Comparison of ENCODE assay signal across 8 mouse cellular contexts in the genomic region with DNA sequence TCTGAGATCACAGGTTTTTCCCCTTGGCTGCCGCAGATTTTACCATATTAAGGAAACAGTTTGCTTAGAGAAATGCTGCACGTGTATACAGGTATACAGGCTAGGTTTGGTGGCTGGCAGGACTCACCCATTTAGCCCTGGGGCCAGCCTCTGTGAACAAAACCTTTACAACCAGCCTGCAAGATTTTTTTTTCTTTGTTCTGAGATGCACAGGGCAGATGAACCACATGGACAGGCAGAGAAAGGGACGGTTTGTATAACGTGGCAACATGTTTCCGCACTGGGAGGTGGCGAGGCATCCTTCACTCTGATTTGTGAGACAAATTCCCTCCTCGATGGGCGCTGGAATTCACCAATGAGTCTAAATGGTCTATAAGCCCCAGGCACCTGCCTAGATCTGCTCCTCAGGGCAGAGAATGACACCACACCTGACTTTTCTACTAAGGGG.
DNase-seq lines count a peak whose midpoint lies in the region; ATAC-seq and TF ChIP-seq lines count a peak whose summit lies in the region.

No protein-coding gene starts in this region.

- no peak overlapping the region for H3K4me2 ChIP-seq in hindbrain, embryonic 11.5 days (replicated peaks; ENCODE audit: low read depth, low read length)
- peak overlapping the region; percentile 62 for H3K4me2 ChIP-seq in intestine, postnatal 0 days (replicated peaks; ENCODE audit: low read depth)
- peak overlapping the region; percentile 40; the same call in 1 of the 2 replicates for H3K4me2 ChIP-seq in midbrain, embryonic 13.5 days (replicated peaks)

- H3K27me3 ChIP-seq in hindbrain, embryonic 10.5 days (ENCODE audit: insufficient read depth, poor library complexity, severe bottlenecking) = no peaks in the 10 kb centered on the region
- H3K27me3 ChIP-seq in hindbrain, embryonic 11.5 days (ENCODE audit: control insufficient read depth, insufficient read depth, low read length) = no peaks in the 10 kb centered on the region
- H3K27me3 ChIP-seq in forebrain, embryonic 10.5 days (ENCODE audit: poor library complexity, severe bottlenecking) = no peaks in the 10 kb centered on the region
- H3K27me3 ChIP-seq in intestine, postnatal 0 days (replicated peaks; ENCODE audit: control insufficient read depth, insufficient read depth, low read length) = no peaks in the 10 kb centered on the region
- no peaks in the 10 kb centered on the region for H3K27me3 ChIP-seq in midbrain, embryonic 13.5 days

- H3K27ac ChIP-seq in hindbrain, embryonic 10.5 days = peak overlapping the region; percentile 17
- H3K27ac ChIP-seq in hindbrain, embryonic 11.5 days (ENCODE audit: low read depth, low read length) = no peak overlapping the region
- H3K27ac ChIP-seq in forebrain, embryonic 10.5 days = peak overlapping the region; percentile 69; the same call in 1 of the 2 replicates
- H3K27ac ChIP-seq in intestine, postnatal 0 days (ENCODE audit: low read depth, low read length) = no peak overlapping the region
- H3K27ac ChIP-seq in midbrain, embryonic 13.5 days = no peak overlapping the region

- H3K4me3 ChIP-seq in hindbrain, embryonic 10.5 days = no peak overlapping the region
- H3K4me3 ChIP-seq in hindbrain, embryonic 11.5 days (ENCODE audit: low read depth, low read length) = no peak overlapping the region
- H3K4me3 ChIP-seq in forebrain, embryonic 10.5 days = no peak overlapping the region
- H3K4me3 ChIP-seq in intestine, postnatal 0 days (ENCODE audit: low read depth, low read length) = no peak overlapping the region
- H3K4me3 ChIP-seq in midbrain, embryonic 13.5 days (replicated peaks) = no peak overlapping the region

- TF ChIP-seq CTCF in intestine, postnatal 0 days (IDR thresholded peaks at IDR 0.05; ENCODE audit: low read depth) = no peak

- no peak for DNase-seq in hindbrain, embryonic 10.5 days (ENCODE audit: low spot score)
- no peak for DNase-seq in hindbrain, embryonic 11.5 days (ENCODE audit: low spot score)
- no peak for DNase-seq in forebrain, embryonic 10.5 days (ENCODE audit: extremely low spot score, low spot score)
- DNase-seq in urinary bladder, postnatal 14 days (ENCODE audit: low spot score) = no peak
- DNase-seq in right cerebral cortex, postnatal 25 days = no peak
- no peak for DNase-seq in T-cell, adult 2 months (ENCODE audit: low spot score)

- H3K9me3 ChIP-seq in hindbrain, embryonic 10.5 days = no peaks in the 10 kb centered on the region
- H3K9me3 ChIP-seq in hindbrain, embryonic 11.5 days (ENCODE audit: control insufficient read depth, low read length) = no peaks in the 10 kb centered on the region
- no peaks in the 10 kb centered on the region for H3K9me3 ChIP-seq in forebrain, embryonic 10.5 days
- H3K9me3 ChIP-seq in intestine, postnatal 0 days (ENCODE audit: control insufficient read depth) = no peaks in the 10 kb centered on the region
- H3K9me3 ChIP-seq in midbrain, embryonic 13.5 days = no peaks in the 10 kb centered on the region

- 83% methylated on average over 8 of the region's 8 CpGs for WGBS in hindbrain, embryonic 10.5 days
- 74% methylated on average over 8 of the region's 8 CpGs for WGBS in hindbrain, embryonic 11.5 days
- 86% methylated on average over 8 of the region's 8 CpGs for WGBS in forebrain, embryonic 10.5 days
- WGBS in intestine, postnatal 0 days = 60% methylated on average over 8 of the region's 8 CpGs
- WGBS in midbrain, embryonic 13.5 days = 76% methylated on average over 8 of the region's 8 CpGs

- peaks cover 16% of the 10 kb centered on the region for H3K4me1 ChIP-seq in hindbrain, embryonic 10.5 days (replicated peaks)
- peaks cover 4% of the 10 kb centered on the region; the same call in 1 of the 2 replicates for H3K4me1 ChIP-seq in hindbrain, embryonic 11.5 days (replicated peaks; ENCODE audit: control insufficient read depth, insufficient read depth, low read length)
- peaks cover 32% of the 10 kb centered on the region for H3K4me1 ChIP-seq in forebrain, embryonic 10.5 days
- H3K4me1 ChIP-seq in intestine, postnatal 0 days (replicated peaks; ENCODE audit: control insufficient read depth, insufficient read depth, low read length) = no peaks in the 10 kb centered on the region
- H3K4me1 ChIP-seq in midbrain, embryonic 13.5 days (replicated peaks) = peaks cover 26% of the 10 kb centered on the region

- no peaks in the 10 kb centered on the region for H3K36me3 ChIP-seq in hindbrain, embryonic 10.5 days
- H3K36me3 ChIP-seq in hindbrain, embryonic 11.5 days (ENCODE audit: control insufficient read depth, insufficient read depth, low read length) = no peaks in the 10 kb centered on the region
- no peaks in the 10 kb centered on the region for H3K36me3 ChIP-seq in forebrain, embryonic 10.5 days (replicated peaks)
- H3K36me3 ChIP-seq in intestine, postnatal 0 days (ENCODE audit: control insufficient read depth, insufficient read depth) = no peaks in the 10 kb centered on the region
- no peaks in the 10 kb centered on the region for H3K36me3 ChIP-seq in midbrain, embryonic 13.5 days

- H3K9ac ChIP-seq in hindbrain, embryonic 11.5 days (ENCODE audit: low read depth, low read length) = no peak overlapping the region
- no peak overlapping the region for H3K9ac ChIP-seq in intestine, postnatal 0 days (ENCODE audit: low read depth, low read length)
- H3K9ac ChIP-seq in midbrain, embryonic 13.5 days (replicated peaks) = no peak overlapping the region

- ATAC-seq in hindbrain, embryonic 11.5 days (ENCODE audit: low FRiP score) = no peak
- no peak for ATAC-seq in intestine, postnatal 0 days
- peak; percentile 41; the same call in 1 of the 2 replicates for ATAC-seq in midbrain, embryonic 13.5 days

Comparison
In these comparisons a context has a peak if more than half of its experiments do, and no peak if none do; other contexts are left out.
1. H3K27ac ChIP-seq: peak in hindbrain, embryonic 10.5 days (single experiment) and forebrain, embryonic 10.5 days (single experiment); none in hindbrain, embryonic 11.5 days (single experiment), intestine, postnatal 0 days (single experiment) and midbrain, embryonic 13.5 days (single experiment).